Mouse (Mus musculus) activated CD4-positive, CD25-positive, alpha-beta regulatory T cell, adult 4 months (primary cell): ENCODE results near the gene Stk11. TPM values are rescaled to one million over a fixed set of nuclear protein-coding genes. Genes with fewer than 3 reads are reported as not detected.
A peak's percentile ranks its signal among the peaks of the same experiment; 100 is the strongest.

Experiments
- ATAC-seq: one replicate; pipeline ENCODE4 v1.8.0; 2017
- polyA plus RNA-seq, 2 experiments: library from polyadenylated mRNA; unstranded; fragments of 100-300 nt; shearing (Covaris generic); gene quantifications; one replicate each; pipeline ENCODE4 v1.2.1; 2017

The Stk11 gene
- polyA plus RNA-seq, 2 experiments from 2014 or later: 22.1 to 25.4 TPM

- no peak for ATAC-seq
These were observed 29.5 kb downstream of the Stk11 start for GRCm38 (mm10) chr10:80144864-80145838.

- ATAC-seq: no peak
These were observed 30.3 kb downstream of the Stk11 start for GRCm38 (mm10) chr10:80145896-80146295.

GRCm38 (mm10) chr10:80146568-80147011, 31.0 kb downstream of the Stk11 start:
- no peak for ATAC-seq

- no peak for ATAC-seq
These were observed 31.6 kb downstream of the Stk11 start for GRCm38 (mm10) chr10:80147146-80147718.

GRCm38 (mm10) chr10:80147719-80148601, 32.4 kb downstream of the Stk11 start, which contains the start of gene Midn:
TSS of gene Midn (plus strand) at chr10:80148272.
- no peak for ATAC-seq

- ATAC-seq: peak; percentile 42
These were observed 33.1 kb downstream of the Stk11 start for GRCm38 (mm10) chr10:80148610-80149290.

GRCm38 (mm10) chr10:80149291-80150225, 34.0 kb downstream of the Stk11 start:
- peak; percentile 79 for ATAC-seq

- ATAC-seq: no peak
These were observed 34.9 kb downstream of the Stk11 start for GRCm38 (mm10) chr10:80150226-80151210.

GRCm38 (mm10) chr10:80151211-80152034, 35.8 kb downstream of the Stk11 start:
- no peak for ATAC-seq

GRCm38 (mm10) chr10:80152071-80152872, 36.7 kb downstream of the Stk11 start:
- ATAC-seq: no peak

- ATAC-seq: no peak
These were observed 37.3 kb downstream of the Stk11 start for GRCm38 (mm10) chr10:80152873-80153260.

- no peak for ATAC-seq
These were observed 38.1 kb downstream of the Stk11 start for GRCm38 (mm10) chr10:80153713-80154112.

- no peak for ATAC-seq
These were observed 38.8 kb downstream of the Stk11 start for GRCm38 (mm10) chr10:80154384-80154783.

- ATAC-seq: no peak
These were observed 39.7 kb downstream of the Stk11 start for GRCm38 (mm10) chr10:80155277-80155676.

GRCm38 (mm10) chr10:80156002-80156751, 40.6 kb downstream of the Stk11 start:
- no peak for ATAC-seq

- no peak for ATAC-seq
These were observed 41.1 kb downstream of the Stk11 start for GRCm38 (mm10) chr10:80156752-80157053.
